Mouse (Mus musculus): ENCODE results near the gene Gm28230. TPM values are rescaled to one million over a fixed set of nuclear protein-coding genes. Genes with fewer than 3 reads are reported as not detected.

Gene Gm28230
- polyA plus RNA-seq, 1 experiment = not detected

GRCm38 (mm10) chr2:74707599-74707998 is 18.9 kb upstream of the Gm28230 start:
- Histone ChIP-seq H3K4me1 (ENCODE audit: control insufficient read depth, insufficient read depth, low read length) (peaks cover 10% of the 10 kb centered on the region; the same call in 1 of the 2 replicates), H3K4me3 (ENCODE audit: insufficient read depth, low read depth, low read length) (no peak overlapping the region), H3K27ac (ENCODE audit: insufficient read depth, low read depth, low read length) (no peak overlapping the region)
- TF ChIP-seq POLR2A (IDR thresholded peaks at IDR 0.05; ENCODE audit: insufficient read depth, low read depth, low read length) (no peak), CTCF (IDR thresholded peaks at IDR 0.05; ENCODE audit: insufficient read depth, low read depth, low read length) (no peak)
- WGBS = 14% methylated on average over 7 of the region's 7 CpGs

DNA sequence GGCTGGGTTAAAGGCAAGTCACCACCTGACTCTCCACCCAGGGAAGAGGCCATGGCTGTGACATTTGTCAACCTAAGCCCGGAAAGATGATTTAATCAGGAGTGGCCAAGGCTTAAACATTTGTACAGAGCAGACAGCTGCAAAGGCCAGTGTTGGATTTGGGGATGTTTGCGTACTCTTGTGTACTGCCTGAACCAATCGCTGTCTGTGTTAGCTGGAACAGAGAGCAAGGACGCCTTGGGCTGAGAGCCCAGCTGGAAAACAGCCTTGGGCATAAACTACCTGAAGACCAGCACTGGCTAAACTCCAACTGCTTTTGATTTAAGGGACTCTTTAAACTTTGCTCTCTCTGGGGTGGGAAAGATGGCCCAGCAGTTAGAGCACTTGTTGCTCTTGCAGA is 17.9 kb upstream of the Gm28230 start:
- no peak for TF ChIP-seq CTCF (IDR thresholded peaks at IDR 0.05; ENCODE audit: insufficient read depth, low read depth, low read length)
- no peak overlapping the region for H3K4me3 ChIP-seq (ENCODE audit: insufficient read depth, low read depth, low read length)
- H3K4me1 ChIP-seq (ENCODE audit: control insufficient read depth, insufficient read depth, low read length) = peaks cover 10% of the 10 kb centered on the region; the same call in 1 of the 2 replicates
- H3K27ac ChIP-seq (ENCODE audit: insufficient read depth, low read depth, low read length) = no peak overlapping the region
- WGBS = 8% methylated on average over 4 of the region's 4 CpGs

DNA sequence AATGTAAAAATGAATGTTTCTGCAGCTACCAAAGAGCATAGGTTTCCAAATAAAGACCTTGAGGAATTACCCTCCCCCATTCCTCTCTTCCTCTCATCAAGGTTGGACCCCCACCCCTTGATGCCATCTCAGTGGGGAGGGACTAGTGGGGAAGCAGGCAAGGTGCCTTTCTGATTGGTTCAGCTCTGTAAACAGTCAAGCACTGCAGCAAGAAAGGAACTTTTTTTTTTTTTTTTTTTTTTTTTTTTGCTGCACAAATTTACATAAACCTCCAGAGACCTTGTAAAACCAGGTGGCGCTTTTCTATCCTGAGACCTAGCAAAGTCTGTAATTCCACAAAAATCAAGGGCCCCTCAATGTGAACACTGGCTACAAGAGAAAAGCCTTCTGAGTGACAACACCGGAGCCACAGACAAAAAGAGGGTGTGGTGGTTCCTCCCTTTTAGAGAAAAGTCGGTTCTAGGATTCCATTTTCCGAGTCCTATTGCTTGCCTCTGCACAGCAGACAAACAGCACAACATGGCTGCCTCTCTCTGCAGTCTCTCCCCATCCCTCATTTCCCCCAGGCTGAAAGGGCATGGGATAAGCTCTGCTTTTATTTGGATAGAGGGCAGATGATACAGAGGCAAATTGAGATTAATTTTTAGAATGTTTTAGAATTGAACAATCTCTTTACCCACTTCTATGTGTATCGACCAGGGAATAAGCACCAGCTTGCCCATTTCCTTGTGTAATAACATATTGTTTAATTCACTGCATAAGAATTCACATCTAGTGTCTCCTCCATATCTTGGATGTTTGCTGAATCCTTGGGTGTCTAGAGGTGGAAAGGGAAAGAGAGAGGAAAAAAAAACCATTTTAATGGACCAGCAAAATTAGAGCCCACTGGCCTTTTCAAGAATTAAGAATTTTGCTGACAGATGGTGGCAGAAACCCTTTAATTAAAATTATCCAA is 16.8 kb upstream of the Gm28230 start:
- Histone ChIP-seq H3K27ac (ENCODE audit: insufficient read depth, low read depth, low read length) (no peak overlapping the region), H3K4me3 (ENCODE audit: insufficient read depth, low read depth, low read length) (no peak overlapping the region), H3K4me1 (ENCODE audit: control insufficient read depth, insufficient read depth, low read length) (peaks cover 10% of the 10 kb centered on the region; the same call in 1 of the 2 replicates)
- WGBS = 5% methylated on average over 5 of the region's 5 CpGs
- TF ChIP-seq CTCF (IDR thresholded peaks at IDR 0.05; ENCODE audit: insufficient read depth, low read depth, low read length) = no peak
- TF ChIP-seq POLR2A (IDR thresholded peaks at IDR 0.05; ENCODE audit: insufficient read depth, low read depth, low read length) = no peak

DNA sequence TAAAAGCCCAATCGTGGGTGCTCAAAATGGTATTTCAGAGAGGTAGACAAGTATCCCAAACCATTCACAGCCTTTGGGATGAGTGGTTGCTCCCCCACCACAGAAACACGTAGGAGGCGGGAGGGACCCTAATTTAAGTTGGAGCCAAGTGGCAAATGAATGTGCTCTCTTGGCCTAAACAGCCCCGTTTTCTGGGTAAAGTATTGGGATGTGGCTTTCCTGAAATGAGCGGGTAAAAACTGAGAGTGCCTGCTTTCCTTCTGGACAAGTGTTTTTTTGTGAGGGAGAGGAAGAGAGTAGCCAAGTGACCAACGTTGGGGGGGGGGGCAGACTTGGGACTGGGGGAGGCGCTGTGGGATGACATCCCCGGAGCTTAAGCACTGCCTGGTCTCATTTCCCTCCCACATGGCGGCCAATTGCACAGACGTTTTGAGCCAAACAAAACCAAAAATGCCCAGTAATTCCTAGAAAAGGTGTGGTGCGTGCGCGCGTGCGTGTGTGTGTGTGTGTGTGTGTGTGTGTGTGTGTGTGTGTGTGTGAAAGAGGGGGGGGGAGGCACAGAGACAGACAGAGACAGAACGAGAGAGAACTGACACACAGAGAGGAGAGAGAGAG is 15.5 kb upstream of the Gm28230 start:
- no peak overlapping the region for H3K4me3 ChIP-seq (ENCODE audit: insufficient read depth, low read depth, low read length)
- peaks cover 10% of the 10 kb centered on the region; the same call in 1 of the 2 replicates for H3K4me1 ChIP-seq (ENCODE audit: control insufficient read depth, insufficient read depth, low read length)
- 3% methylated on average over 16 of the region's 16 CpGs for WGBS
- no peak for TF ChIP-seq POLR2A (IDR thresholded peaks at IDR 0.05; ENCODE audit: insufficient read depth, low read depth, low read length)
- no peak for TF ChIP-seq CTCF (IDR thresholded peaks at IDR 0.05; ENCODE audit: insufficient read depth, low read depth, low read length)
- no peak overlapping the region for H3K27ac ChIP-seq (ENCODE audit: insufficient read depth, low read depth, low read length)

- Histone ChIP-seq H3K27ac (ENCODE audit: insufficient read depth, low read depth, low read length) (no peak within 1 kb of the TSS), H3K4me1 (ENCODE audit: control insufficient read depth, insufficient read depth, low read length) (peaks cover 10% of the 10 kb centered on the region; the same call in 1 of the 2 replicates), H3K4me3 (ENCODE audit: insufficient read depth, low read depth, low read length) (no peak within 1 kb of the TSS)
- WGBS = 1% methylated on average over 65 of the region's 65 CpGs
- no peak for TF ChIP-seq CTCF (IDR thresholded peaks at IDR 0.05; ENCODE audit: insufficient read depth, low read depth, low read length)
- no peak for TF ChIP-seq POLR2A (IDR thresholded peaks at IDR 0.05; ENCODE audit: insufficient read depth, low read depth, low read length)
These were observed 14.6 kb upstream of the Gm28230 start, which contains the start of the genes Hoxd3 and Hoxd4 for GRCm38 (mm10) chr2:74711721-74712621. Gene Hoxd3 (plus strand): TSS chr2:74711927. Gene Hoxd4 (plus strand): TSS chr2:74711929.

GRCm38 (mm10) chr2:74713239-74714150 is 13.0 kb upstream of the Gm28230 start:
- 7% methylated on average over 19 of the region's 19 CpGs for WGBS
- H3K4me1 ChIP-seq (ENCODE audit: control insufficient read depth, insufficient read depth, low read length) = peaks cover 10% of the 10 kb centered on the region; the same call in 1 of the 2 replicates
- H3K27ac ChIP-seq (ENCODE audit: insufficient read depth, low read depth, low read length) = no peak overlapping the region
- H3K4me3 ChIP-seq (ENCODE audit: insufficient read depth, low read depth, low read length) = no peak overlapping the region
- TF ChIP-seq POLR2A (IDR thresholded peaks at IDR 0.05; ENCODE audit: insufficient read depth, low read depth, low read length) = no peak
- TF ChIP-seq CTCF (IDR thresholded peaks at IDR 0.05; ENCODE audit: insufficient read depth, low read depth, low read length) = no peak

DNA sequence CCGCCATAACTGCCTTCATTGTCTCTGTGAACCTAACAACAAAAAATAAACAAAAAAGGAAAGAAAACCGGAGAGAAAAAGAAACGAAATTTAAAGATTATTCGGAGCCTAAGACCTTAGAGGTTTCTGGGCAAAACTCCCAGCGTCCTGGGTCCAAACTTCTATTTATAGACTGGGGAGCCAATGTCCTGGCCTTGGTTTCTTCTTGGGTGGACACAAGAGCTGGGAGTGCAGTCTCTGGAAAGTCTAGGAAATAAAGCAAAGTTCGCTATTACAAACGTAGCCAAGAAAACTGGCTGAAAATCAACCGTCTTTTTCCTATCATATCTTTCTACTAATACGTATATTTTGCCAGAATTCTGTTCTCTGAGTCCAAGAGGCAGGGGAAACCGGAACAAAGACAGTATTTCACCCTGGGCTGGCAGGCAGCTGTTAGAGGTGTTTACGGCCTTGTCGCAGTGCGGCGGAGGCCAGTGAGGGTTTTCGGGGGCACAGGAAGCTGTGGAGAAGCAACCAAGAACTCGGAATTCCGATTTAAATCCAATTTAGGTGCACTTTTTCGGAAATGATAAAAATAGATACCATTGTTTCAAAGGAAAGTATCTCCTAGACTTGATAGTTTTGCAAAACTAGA is 12.3 kb upstream of the Gm28230 start:
- H3K27ac ChIP-seq (ENCODE audit: insufficient read depth, low read depth, low read length) = no peak overlapping the region
- WGBS = 9% methylated on average over 18 of the region's 18 CpGs
- H3K4me3 ChIP-seq (ENCODE audit: insufficient read depth, low read depth, low read length) = no peak overlapping the region
- TF ChIP-seq POLR2A (IDR thresholded peaks at IDR 0.05; ENCODE audit: insufficient read depth, low read depth, low read length) = no peak
- H3K4me1 ChIP-seq (ENCODE audit: control insufficient read depth, insufficient read depth, low read length) = peaks cover 10% of the 10 kb centered on the region; the same call in 1 of the 2 replicates
